ENCODE assay signal across 28 mouse cellular contexts in the genomic region with DNA sequence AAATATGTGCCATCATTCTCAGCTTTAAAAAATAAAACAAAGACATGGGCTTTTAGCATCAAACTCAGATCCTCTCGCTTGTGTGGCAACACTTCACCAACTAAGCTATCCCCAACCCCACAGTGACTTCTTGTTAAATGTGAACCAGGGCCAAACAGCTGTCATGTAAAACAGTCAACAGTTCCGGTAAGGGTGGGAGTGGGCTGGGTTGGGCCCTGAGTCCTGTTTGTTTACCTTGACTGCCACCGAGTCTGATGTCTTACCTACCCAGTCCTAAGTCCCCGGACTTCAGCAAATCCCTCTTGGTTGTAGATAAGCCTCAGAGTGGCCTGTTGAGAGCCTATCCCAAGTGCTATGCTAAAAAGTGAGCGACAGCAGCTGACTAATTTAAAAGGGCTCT. TPM values are rescaled to one million over a fixed set of nuclear protein-coding genes. Genes with fewer than 3 reads are reported as not detected.
"Had no signal": no experiment of that assay in that cellular context is flagged by ENCODE, and none has a peak within 500 bp of the region (broad histone marks: within the 10 kb centered on the region; RNA-seq: fewer than 3 reads in every experiment).

No protein-coding gene starts in this region.

- H3K4me2 ChIP-seq: midbrain, embryonic 12.5 days; neural tube, embryonic 13.5 days had no signal

- H3K4me3 ChIP-seq: layer of hippocampus, adult 2 months; left cerebral cortex, adult 2 months; midbrain, embryonic 12.5 days; myocyte; neural tube, embryonic 13.5 days had no signal

- H3K9ac ChIP-seq: liver, embryonic 14.5 days; midbrain, embryonic 12.5 days; neural tube, embryonic 13.5 days had no signal

- H3K9me3 ChIP-seq: midbrain, embryonic 12.5 days; neural tube, embryonic 13.5 days had no signal

- H3K4me1 ChIP-seq: midbrain, embryonic 12.5 days; neural tube, embryonic 13.5 days had no signal

- H3K27me3 ChIP-seq: midbrain, embryonic 12.5 days; neural tube, embryonic 13.5 days had no signal

- ATAC-seq: intestine, postnatal 0 days; midbrain, embryonic 16.5 days had no signal

- DNase-seq: kidney, adult 2 months; kidney, postnatal 25 days; layer of hippocampus, postnatal 36 days; lung, adult 2 months; lung, postnatal 14 days; lung, postnatal 4 days; thymus, adult 2 months; thymus, postnatal 14 days; thymus, postnatal 4 days had no signal

- H3K27ac ChIP-seq: kidney, postnatal 0 days; layer of hippocampus, adult 2 months; left cerebral cortex, adult 2 months; liver, embryonic 14.5 days; midbrain, embryonic 12.5 days; neural tube, embryonic 13.5 days had no signal

RNA-seq across cellular contexts. Expression of a gene that starts 13.8 kb away (rescaled TPM):
- total RNA-seq: layer of hippocampus, adult 2 months; layer of hippocampus, postnatal 10 days; layer of hippocampus, postnatal 36 days; left cerebral cortex, adult 2 months; left cerebral cortex, postnatal 10 days; left cerebral cortex, postnatal 36 days; megakaryocyte progenitor cell, adult 5-6 weeks; megakaryocyte-erythroid progenitor cell, adult 5-6 weeks; monocyte, adult 5-6 weeks; neutrophil, adult 5-6 weeks had no signal
- polyA plus RNA-seq: kidney, embryonic 14.5 days; limb, embryonic 11.5 days; midbrain, embryonic 12.5 days; midbrain, embryonic 16.5 days; neural tube, embryonic 13.5 days; spleen, adult 2 months had no signal
